Mouse (Mus musculus) kidney, embryonic 15.5 days (tissue): ENCODE measurements around the gene Krt14. TPM values are rescaled to one million over a fixed set of nuclear protein-coding genes. Genes with fewer than 3 reads are reported as not detected.
"Not testable (repeated sequence)": the region's sequence is repeated elsewhere in the genome, so short reads cannot be mapped to it uniquely, and the experiment has no call there.

ENCODE experiments used
- ATAC-seq: fragments of 200-750 bp; cut with Nextera tagmentation; replicated peaks from 2 replicates; pipeline ENCODE4 v1.8.0; 2017; ENCODE audit warnings: moderate TSS enrichment; ENCODE audit not compliant: low FRiP score
- H3K27ac ChIP-seq: fragments of 300-500 bp; sonication (generic); 2 replicates; pipeline ENCODE4 v1.5.1; 2015; ENCODE audit warnings: mild to moderate bottlenecking, inconsistent platforms
- H3K27me3 ChIP-seq: fragments of 300-500 bp; sonication (generic); 2 replicates; pipeline ENCODE4 v1.6.1; 2015; ENCODE audit warnings: inconsistent platforms
- H3K36me3 ChIP-seq: fragments of 300-500 bp; sonication (generic); 2 replicates; pipeline ENCODE4 v1.6.1; 2015; ENCODE audit warnings: inconsistent platforms
- H3K4me1 ChIP-seq: fragments of 300-500 bp; sonication (generic); 2 replicates; pipeline ENCODE4 v1.6.1; 2015; ENCODE audit warnings: inconsistent platforms
- H3K4me2 ChIP-seq: fragments of 300-500 bp; sonication (generic); 2 replicates; pipeline ENCODE4 v1.6.1; 2015; ENCODE audit warnings: moderate library complexity, mild to moderate bottlenecking, inconsistent platforms
- H3K4me3 ChIP-seq: fragments of 300-500 bp; sonication (generic); replicated peaks from 2 replicates; pipeline ENCODE4 v1.5.1; 2015; ENCODE audit warnings: mild to moderate bottlenecking, inconsistent platforms
- H3K9ac ChIP-seq: fragments of 300-500 bp; sonication (generic); 2 replicates; pipeline ENCODE4 v1.6.1; 2015; ENCODE audit warnings: mild to moderate bottlenecking, inconsistent platforms
- H3K9me3 ChIP-seq: fragments of 300-500 bp; sonication (generic); replicated peaks from 2 replicates; pipeline ENCODE4 v1.6.1; 2016; ENCODE audit warnings: inconsistent platforms
- WGBS: fragments of 180-500 bp; shearing (Covaris S2); methylation state at CpG from one replicate; pipeline ENCODE4 v1.1.7; 2015; ENCODE audit warnings: mixed read lengths; 5-methylcytosine and 5-hydroxymethylcytosine counted together
- polyA plus RNA-seq: library from polyadenylated mRNA; unstranded; fragments of >200 nt; fragmentation: Nextera tagmentation; extraction: Ambion mirVana; gene quantifications from 2 replicates; pipeline ENCODE4 v1.2.1, GENCODE M21; 2015

Krt14 gene
- 4.9 and 5.8 TPM in 2 replicates for polyA plus RNA-seq

GRCm38 (mm10) chr11:100207498-100207897, at the start of gene Krt14:
Gene Krt14 (minus strand): TSS chr11:100207548.
- no peak within 1 kb of the TSS for H3K27ac ChIP-seq
- no peak for ATAC-seq
- WGBS, result 83% methylated on average over 8 of the region's 8 CpGs
- H3K4me2 ChIP-seq, result no peak within 1 kb of the TSS
- no peaks in the 10 kb centered on the region for H3K27me3 ChIP-seq
- H3K4me1 ChIP-seq, result no peaks in the 10 kb centered on the region
- no peaks in the 10 kb centered on the region for H3K9me3 ChIP-seq
- H3K36me3 ChIP-seq, result no peaks in the 10 kb centered on the region
- H3K4me3 ChIP-seq, result no peak within 1 kb of the TSS
- no peak within 1 kb of the TSS for H3K9ac ChIP-seq

- H3K27me3 ChIP-seq, result no peaks in the 10 kb centered on the region
- no peaks in the 10 kb centered on the region for H3K36me3 ChIP-seq
- no peak overlapping the region for H3K9ac ChIP-seq
- H3K9me3 ChIP-seq, result no peaks in the 10 kb centered on the region
- ATAC-seq, result no peak
- no peaks in the 10 kb centered on the region for H3K4me1 ChIP-seq
- no peak overlapping the region for H3K4me2 ChIP-seq
- H3K27ac ChIP-seq, result no peak overlapping the region
- WGBS, result 96% methylated on average over 6 of the region's 6 CpGs
- no peak overlapping the region for H3K4me3 ChIP-seq
These were observed 48.2 kb upstream of the Krt14 start for GRCm38 (mm10) chr11:100255514-100255913.

GRCm38 (mm10) chr11:100254360-100255090, 47.2 kb upstream of the Krt14 start:
- ATAC-seq, result no peak
- H3K27ac ChIP-seq, result no peak overlapping the region
- no peak overlapping the region for H3K9ac ChIP-seq
- H3K4me1 ChIP-seq, result no peaks in the 10 kb centered on the region
- H3K27me3 ChIP-seq, result no peaks in the 10 kb centered on the region
- H3K4me2 ChIP-seq, result no peak overlapping the region
- no peaks in the 10 kb centered on the region for H3K9me3 ChIP-seq
- no peaks in the 10 kb centered on the region for H3K36me3 ChIP-seq
- no peak overlapping the region for H3K4me3 ChIP-seq
- 69% methylated on average over 5 of the region's 5 CpGs for WGBS

- H3K9me3 ChIP-seq, result no peaks in the 10 kb centered on the region
- H3K36me3 ChIP-seq, result no peaks in the 10 kb centered on the region
- no peak for ATAC-seq
- no peaks in the 10 kb centered on the region for H3K4me1 ChIP-seq
- no peak within 1 kb of the TSS for H3K4me3 ChIP-seq
- H3K4me2 ChIP-seq, result no peak within 1 kb of the TSS
- no peak within 1 kb of the TSS for H3K27ac ChIP-seq
- WGBS, result 83% methylated on average over 7 of the region's 7 CpGs
- no peaks in the 10 kb centered on the region for H3K27me3 ChIP-seq
- no peak within 1 kb of the TSS for H3K9ac ChIP-seq
These were observed 41.6 kb upstream of the Krt14 start, which contains the start of gene Krt16 for GRCm38 (mm10) chr11:100248852-100249465. Gene Krt16 (minus strand): TSS chr11:100248902.

- H3K4me2 ChIP-seq, H3K36me3 ChIP-seq, H3K9ac ChIP-seq, H3K4me1 ChIP-seq, H3K27ac ChIP-seq, H3K27me3 ChIP-seq, H3K9me3 ChIP-seq, H3K4me3 ChIP-seq, ATAC-seq: not testable (repeated sequence)
- 74% methylated on average over 7 of the region's 7 CpGs for WGBS
These were observed 39.1 kb upstream of the Krt14 start for GRCm38 (mm10) chr11:100246471-100246870.

- ATAC-seq, H3K27me3 ChIP-seq, H3K27ac ChIP-seq, H3K4me3 ChIP-seq, H3K9ac ChIP-seq, H3K36me3 ChIP-seq, H3K9me3 ChIP-seq, H3K4me2 ChIP-seq, H3K4me1 ChIP-seq: not testable (repeated sequence)
- WGBS, result 89% methylated on average over 4 of the region's 4 CpGs
These were observed 32.9 kb upstream of the Krt14 start for GRCm38 (mm10) chr11:100240272-100240671.

- Histone ChIP-seq H3K36me3 (no peaks in the 10 kb centered on the region), H3K9me3 (peaks cover 7% of the 10 kb centered on the region; the same call in 1 of the 2 replicates), H3K27me3 (no peaks in the 10 kb centered on the region), H3K27ac (no peak overlapping the region), H3K9ac (no peak overlapping the region), H3K4me1 (no peaks in the 10 kb centered on the region), H3K4me3 (no peak overlapping the region), H3K4me2 (no peak overlapping the region)
- WGBS, result 60% methylated on average over 8 of the region's 8 CpGs
- ATAC-seq, result no peak
These were observed 14.4 kb upstream of the Krt14 start for GRCm38 (mm10) chr11:100221741-100222140.

GRCm38 (mm10) chr11:100219304-100219703, 12.0 kb upstream of the Krt14 start:
- no peak overlapping the region for H3K27ac ChIP-seq
- ATAC-seq, result no peak
- WGBS, result 79% methylated on average over 4 of the region's 4 CpGs
- H3K9ac ChIP-seq, result no peak overlapping the region
- no peaks in the 10 kb centered on the region for H3K9me3 ChIP-seq
- 0 out of 2 replicates have a peak, but pooled peaks cover 3% of the 10 kb centered on the region for H3K27me3 ChIP-seq
- H3K36me3 ChIP-seq, result no peaks in the 10 kb centered on the region
- no peak overlapping the region for H3K4me2 ChIP-seq
- H3K4me3 ChIP-seq, result no peak overlapping the region
- H3K4me1 ChIP-seq, result no peaks in the 10 kb centered on the region

- 70% methylated on average over 6 of the region's 6 CpGs for WGBS
- no peaks in the 10 kb centered on the region for H3K36me3 ChIP-seq
These were observed 1.2 kb upstream of the Krt14 start for GRCm38 (mm10) chr11:100208542-100208941.

GRCm38 (mm10) chr11:100203448-100203847, 3.9 kb downstream of the Krt14 start:
- no peak overlapping the region for H3K9ac ChIP-seq
- 18% methylated on average over 6 of the region's 6 CpGs for WGBS
- H3K27ac ChIP-seq, result no peak overlapping the region
- no peaks in the 10 kb centered on the region for H3K36me3 ChIP-seq
- H3K27me3 ChIP-seq, result no peaks in the 10 kb centered on the region
- no peaks in the 10 kb centered on the region for H3K4me1 ChIP-seq
- no peak overlapping the region for H3K4me2 ChIP-seq
- no peaks in the 10 kb centered on the region for H3K9me3 ChIP-seq
- no peak for ATAC-seq
- H3K4me3 ChIP-seq, result no peak overlapping the region

More at GRCm38 (mm10) chr11:100208542-100208941, 1.2 kb upstream of the Krt14 start:
- H3K4me1 ChIP-seq, result no peaks in the 10 kb centered on the region
- H3K27ac ChIP-seq, result no peak overlapping the region
- ATAC-seq, result no peak
- no peak overlapping the region for H3K4me3 ChIP-seq
- H3K9ac ChIP-seq, result no peak overlapping the region
- no peak overlapping the region for H3K4me2 ChIP-seq
- no peaks in the 10 kb centered on the region for H3K9me3 ChIP-seq
- H3K27me3 ChIP-seq, result no peaks in the 10 kb centered on the region

- ATAC-seq, result no peak
These were observed 4.4 kb downstream of the Krt14 start for GRCm38 (mm10) chr11:100202906-100203305.

GRCm38 (mm10) chr11:100200104-100200820, 7.1 kb downstream of the Krt14 start:
- H3K27me3 ChIP-seq, result no peaks in the 10 kb centered on the region
- H3K4me3 ChIP-seq, result no peak overlapping the region
- H3K27ac ChIP-seq, result no peak overlapping the region
- no peaks in the 10 kb centered on the region for H3K4me1 ChIP-seq
- no peaks in the 10 kb centered on the region for H3K36me3 ChIP-seq
- H3K9ac ChIP-seq, result no peak overlapping the region
- 47% methylated on average over 8 of the region's 8 CpGs for WGBS
- H3K9me3 ChIP-seq, result no peaks in the 10 kb centered on the region
- no peak overlapping the region for H3K4me2 ChIP-seq
- ATAC-seq, result no peak

More at GRCm38 (mm10) chr11:100202906-100203305, 4.4 kb downstream of the Krt14 start:
- no peaks in the 10 kb centered on the region for H3K36me3 ChIP-seq
- H3K4me1 ChIP-seq, result no peaks in the 10 kb centered on the region
- 77% methylated on average over 4 of the region's 4 CpGs for WGBS
- no peak overlapping the region for H3K4me2 ChIP-seq
- H3K9ac ChIP-seq, result no peak overlapping the region
- H3K27ac ChIP-seq, result no peak overlapping the region
- no peaks in the 10 kb centered on the region for H3K9me3 ChIP-seq
- H3K27me3 ChIP-seq, result no peaks in the 10 kb centered on the region
- no peak overlapping the region for H3K4me3 ChIP-seq
